Mouse (Mus musculus) hindbrain, embryonic 11.5 days (tissue): ENCODE data around the gene Micu1. TPM values are rescaled to one million over a fixed set of nuclear protein-coding genes. Genes with fewer than 3 reads are reported as not detected.

ENCODE experiments used
- ATAC-seq: fragments of 200-750 bp; cut with Nextera tagmentation; 2 replicates; pipeline ENCODE4 v1.8.0; 2017; ENCODE audit warnings: mild to moderate bottlenecking, moderate TSS enrichment, moderate library complexity; ENCODE audit not compliant: low FRiP score
- DNase-seq: peaks from one replicate; pipeline ENCODE4 v3.0.0-alpha.2; 2015; ENCODE audit warnings: low spot score
- H3K27ac ChIP-seq: fragments of 300-500 bp; sonication (generic); 2 replicates; pipeline ENCODE4 v1.5.1; 2014; ENCODE audit warnings: mild to moderate bottlenecking, low read depth, low read length
- H3K27me3 ChIP-seq: fragments of 300-500 bp; sonication (generic); 2 replicates; pipeline ENCODE4 v1.6.1; 2014; ENCODE audit warnings: mild to moderate bottlenecking, low read length, moderate library complexity, mixed read lengths; ENCODE audit not compliant: control insufficient read depth, insufficient read depth
- H3K36me3 ChIP-seq: fragments of 300-500 bp; sonication (generic); 2 replicates; pipeline ENCODE4 v1.6.1; 2014; ENCODE audit warnings: mild to moderate bottlenecking, low read length, moderate library complexity, mixed read lengths; ENCODE audit not compliant: control insufficient read depth, insufficient read depth
- H3K4me1 ChIP-seq: fragments of 300-500 bp; sonication (generic); replicated peaks from 2 replicates; pipeline ENCODE4 v1.6.1; 2014; ENCODE audit warnings: low read length, mixed read lengths; ENCODE audit not compliant: control insufficient read depth, insufficient read depth
- H3K4me2 ChIP-seq: fragments of 300-500 bp; sonication (generic); replicated peaks from 2 replicates; pipeline ENCODE4 v1.6.1; 2014; ENCODE audit warnings: mild to moderate bottlenecking, low read depth, low read length
- H3K4me3 ChIP-seq: fragments of 300-500 bp; sonication (generic); 2 replicates; pipeline ENCODE4 v1.5.1; 2014; ENCODE audit warnings: low read depth, low read length
- H3K9ac ChIP-seq: fragments of 300-500 bp; sonication (generic); 2 replicates; pipeline ENCODE4 v1.6.1; 2014; ENCODE audit warnings: low read depth, low read length
- H3K9me3 ChIP-seq: fragments of 300-500 bp; sonication (generic); 2 replicates; pipeline ENCODE4 v1.6.1; 2016; ENCODE audit warnings: low read length; ENCODE audit not compliant: control insufficient read depth
- WGBS: fragments of 180-500 bp; shearing (Covaris S2); extraction: QIAGEN DNeasy Blood & Tissue Kit; methylation state at CpG from one replicate; pipeline ENCODE4 v1.1.7; 2014; 5-methylcytosine and 5-hydroxymethylcytosine counted together
- polyA plus RNA-seq: library from polyadenylated mRNA; unstranded; fragments of >200 nt; fragmentation: Nextera tagmentation; extraction: Ambion mirVana; gene quantifications from 2 replicates; pipeline ENCODE4 v1.2.1, GENCODE M21; 2014

Gene Micu1
- polyA plus RNA-seq: 60.4 and 69.0 TPM in 2 replicates

GRCm38 (mm10) chr10:59702207-59703032 lies at the start of gene Micu1:
Micu1 (plus strand) TSS chr10:59702477.
- Histone ChIP-seq H3K4me2 (peak within 1 kb of the TSS; percentile 81), H3K4me1 (no peaks in the 10 kb centered on the region), H3K27me3 (no peaks in the 10 kb centered on the region), H3K9me3 (no peaks in the 10 kb centered on the region), H3K9ac (peak within 1 kb of the TSS; percentile 74), H3K4me3 (peak within 1 kb of the TSS; percentile 67), H3K27ac (peak within 1 kb of the TSS; percentile 48; the same call in 1 of the 2 replicates), H3K36me3 (no peaks in the 10 kb centered on the region)
- DNase-seq: peak; percentile 96
- under 1% methylated on average over 48 of the region's 48 CpGs for WGBS
- ATAC-seq: peak; percentile 98

GRCm38 (mm10) chr10:59656799-59657198 lies 45.5 kb upstream of the Micu1 start:
- no peak overlapping the region for H3K9ac ChIP-seq
- no peaks in the 10 kb centered on the region for H3K27me3 ChIP-seq
- H3K9me3 ChIP-seq: no peaks in the 10 kb centered on the region
- ATAC-seq (no peak), DNase-seq (no peak)
- no peaks in the 10 kb centered on the region for H3K4me1 ChIP-seq
- WGBS: 80% methylated on average over 13 of the region's 13 CpGs
- H3K4me2 ChIP-seq: no peak overlapping the region
- no peak overlapping the region for H3K27ac ChIP-seq
- no peaks in the 10 kb centered on the region for H3K36me3 ChIP-seq
- H3K4me3 ChIP-seq: no peak overlapping the region

- WGBS: 80% methylated on average over 2 of the region's 2 CpGs
- DNase-seq (no peak), ATAC-seq (no peak)
These were observed 37.5 kb upstream of the Micu1 start for GRCm38 (mm10) chr10:59664765-59665164.

GRCm38 (mm10) chr10:59665503-59666291 lies 36.6 kb upstream of the Micu1 start:
- DNase-seq (no peak), ATAC-seq (no peak)
- Histone ChIP-seq H3K27ac (no peak overlapping the region), H3K27me3 (no peaks in the 10 kb centered on the region), H3K4me2 (no peak overlapping the region), H3K9me3 (no peaks in the 10 kb centered on the region), H3K36me3 (no peaks in the 10 kb centered on the region), H3K4me3 (no peak overlapping the region), H3K9ac (no peak overlapping the region), H3K4me1 (no peaks in the 10 kb centered on the region)
- 80% methylated on average over 13 of the region's 13 CpGs for WGBS

More at GRCm38 (mm10) chr10:59664765-59665164, 37.5 kb upstream of the Micu1 start:
- H3K4me2 ChIP-seq: no peak overlapping the region
- no peak overlapping the region for H3K9ac ChIP-seq
- H3K4me1 ChIP-seq: no peaks in the 10 kb centered on the region
- H3K27ac ChIP-seq: no peak overlapping the region
- H3K9me3 ChIP-seq: no peaks in the 10 kb centered on the region
- no peaks in the 10 kb centered on the region for H3K27me3 ChIP-seq
- H3K4me3 ChIP-seq: no peak overlapping the region
- no peaks in the 10 kb centered on the region for H3K36me3 ChIP-seq

- Histone ChIP-seq H3K9ac (no peak overlapping the region), H3K27ac (no peak overlapping the region), H3K4me1 (no peaks in the 10 kb centered on the region), H3K36me3 (no peaks in the 10 kb centered on the region), H3K4me3 (no peak overlapping the region), H3K4me2 (no peak overlapping the region), H3K27me3 (no peaks in the 10 kb centered on the region), H3K9me3 (no peaks in the 10 kb centered on the region)
- ATAC-seq (no peak), DNase-seq (no peak)
- 77% methylated on average over 6 of the region's 6 CpGs for WGBS
These were observed 34.9 kb upstream of the Micu1 start for GRCm38 (mm10) chr10:59667377-59667776.

GRCm38 (mm10) chr10:59668491-59668890 lies 33.8 kb upstream of the Micu1 start:
- WGBS: 76% methylated on average over 7 of the region's 7 CpGs
- Histone ChIP-seq H3K36me3 (no peaks in the 10 kb centered on the region), H3K4me1 (no peaks in the 10 kb centered on the region), H3K9ac (no peak overlapping the region), H3K9me3 (no peaks in the 10 kb centered on the region), H3K4me2 (no peak overlapping the region), H3K27me3 (no peaks in the 10 kb centered on the region), H3K27ac (no peak overlapping the region), H3K4me3 (no peak overlapping the region)
- ATAC-seq (no peak), DNase-seq (no peak)

- ATAC-seq (no peak), DNase-seq (no peak)
- H3K9ac ChIP-seq: no peak overlapping the region
- H3K4me1 ChIP-seq: no peaks in the 10 kb centered on the region
- no peaks in the 10 kb centered on the region for H3K9me3 ChIP-seq
- no peaks in the 10 kb centered on the region for H3K36me3 ChIP-seq
- H3K27me3 ChIP-seq: no peaks in the 10 kb centered on the region
- WGBS: 88% methylated on average over 1 of the region's 1 CpGs
- H3K27ac ChIP-seq: no peak overlapping the region
- H3K4me2 ChIP-seq: no peak overlapping the region
- H3K4me3 ChIP-seq: no peak overlapping the region
These were observed 24.4 kb upstream of the Micu1 start for GRCm38 (mm10) chr10:59677836-59678235.

GRCm38 (mm10) chr10:59679189-59679588 lies 23.1 kb upstream of the Micu1 start:
- WGBS: 94% methylated on average over 2 of the region's 2 CpGs
- Histone ChIP-seq H3K36me3 (no peaks in the 10 kb centered on the region), H3K4me3 (no peak overlapping the region), H3K4me2 (no peak overlapping the region), H3K9me3 (no peaks in the 10 kb centered on the region), H3K27me3 (no peaks in the 10 kb centered on the region), H3K4me1 (no peaks in the 10 kb centered on the region), H3K27ac (no peak overlapping the region), H3K9ac (no peak overlapping the region)
- DNase-seq (no peak), ATAC-seq (no peak)
